Mouse (Mus musculus): ENCODE data around the gene Olfr839-ps1. TPM values are rescaled to one million over a fixed set of nuclear protein-coding genes. Genes with fewer than 3 reads are reported as not detected.

Gene Olfr839-ps1
- not detected for total RNA-seq (2021)
- long read RNA-seq, experiment 1 = 0 reads
- long read RNA-seq, experiment 2 = 0 reads

- DNase-seq = no peak
Measured at GRCm38 (mm10) chr9:19177212-19177611, at the start of gene Olfr839-ps1. Olfr839-ps1 (minus strand) TSS chr9:19177312.

GRCm38 (mm10) chr9:19136017-19136416 is 41.1 kb downstream of the Olfr839-ps1 start, which contains the start of gene Olfr837:
Olfr837 (plus strand) TSS chr9:19136317.
- DNase-seq = no peak

GRCm38 (mm10) chr9:19120082-19120481 is 57.0 kb downstream of the Olfr839-ps1 start, which contains the start of gene Olfr836:
Olfr836 (plus strand) TSS chr9:19120382.
- no peak for DNase-seq

Other genes with a start within 250 kb of the Olfr839-ps1 start
- not detected for gene Olfr832, start 240.2 kb downstream of the Olfr839-ps1 start, total RNA-seq (2021)
- gene Olfr834, start 189.3 kb downstream of the Olfr839-ps1 start, total RNA-seq (2021) = not detected
- gene Olfr835, start 144.6 kb downstream of the Olfr839-ps1 start, total RNA-seq (2021) = not detected
- gene Olfr836, start 56.9 kb downstream of the Olfr839-ps1 start, total RNA-seq (2021) = not detected
- gene Olfr837, start 41.0 kb downstream of the Olfr839-ps1 start, total RNA-seq (2021) = not detected
- gene Olfr843, start 74.7 kb upstream of the Olfr839-ps1 start, total RNA-seq (2021) = not detected
- not detected for gene Olfr844, start 139.0 kb upstream of the Olfr839-ps1 start, total RNA-seq (2021)
- gene Olfr845, start 159.1 kb upstream of the Olfr839-ps1 start, total RNA-seq (2021) = not detected
- gene Olfr846, start 186.7 kb upstream of the Olfr839-ps1 start, total RNA-seq (2021) = not detected
- not detected for gene Olfr847, start 201.4 kb upstream of the Olfr839-ps1 start, total RNA-seq (2021)